Mouse (Mus musculus): ENCODE measurements around the gene Olfr1205. TPM values are rescaled to one million over a fixed set of nuclear protein-coding genes. Genes with fewer than 3 reads are reported as not detected.

Gene Olfr1205
- polyA plus RNA-seq (2016; fragmentation: Nextera tagmentation; extraction: Ambion mirVana) = not detected in 2 replicates

- no peak for DNase-seq (ENCODE audit: low spot score)
- no peak within 1 kb of the TSS for H3K27ac ChIP-seq
- no peaks in the 10 kb centered on the region for H3K27me3 ChIP-seq (ENCODE audit: insufficient read depth, poor library complexity, severe bottlenecking)
- WGBS = 84% methylated on average over 2 of the region's 2 CpGs
- H3K9me3 ChIP-seq = no peaks in the 10 kb centered on the region
- no peaks in the 10 kb centered on the region for H3K36me3 ChIP-seq
- no peak within 1 kb of the TSS for H3K4me3 ChIP-seq
- no peaks in the 10 kb centered on the region for H3K4me1 ChIP-seq
These were observed at the start of gene Olfr1205 for GRCm38 (mm10) chr2:88829437-88829836. Olfr1205 (plus strand) TSS chr2:88829737.

- H3K36me3 ChIP-seq = no peaks in the 10 kb centered on the region
- DNase-seq (ENCODE audit: low spot score) = no peak
- H3K27me3 ChIP-seq (ENCODE audit: insufficient read depth, poor library complexity, severe bottlenecking) = no peaks in the 10 kb centered on the region
- H3K27ac ChIP-seq = no peak within 1 kb of the TSS
- WGBS = 83% methylated on average over 6 of the region's 6 CpGs
- H3K4me3 ChIP-seq = no peak within 1 kb of the TSS
- no peaks in the 10 kb centered on the region for H3K9me3 ChIP-seq
- H3K4me1 ChIP-seq = no peaks in the 10 kb centered on the region
These were observed 36.8 kb upstream of the Olfr1205 start, which contains the start of gene Olfr1201 for GRCm38 (mm10) chr2:88792736-88793135. Olfr1201 (plus strand) TSS chr2:88793036.

DNA sequence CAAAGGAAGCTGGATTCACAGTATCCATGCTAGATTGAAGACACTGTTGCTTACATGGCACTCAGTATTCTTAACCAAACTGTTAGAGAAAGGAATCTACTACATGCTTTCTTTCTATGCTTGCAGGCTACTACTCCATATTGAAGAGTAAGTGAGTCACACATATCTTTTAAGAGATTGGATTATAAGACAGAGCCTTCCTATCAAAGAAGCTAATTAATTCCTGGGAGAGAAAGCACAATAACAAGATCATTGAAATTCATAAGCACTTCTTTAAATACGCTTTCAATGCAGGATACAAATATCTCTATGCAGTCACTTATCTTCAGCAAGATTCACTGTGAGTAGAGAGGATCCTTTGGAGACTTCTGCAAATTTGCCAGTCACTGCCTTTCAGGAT is 15.3 kb upstream of the Olfr1205 start, which contains the start of gene Olfr1202:
Gene Olfr1202 (plus strand): TSS at position 301 of the 400 bp plus-strand sequence.
- H3K27ac ChIP-seq = no peak within 1 kb of the TSS
- H3K4me3 ChIP-seq = no peak within 1 kb of the TSS
- H3K36me3 ChIP-seq = no peaks in the 10 kb centered on the region
- WGBS = 80% methylated on average over 1 of the region's 1 CpGs
- no peaks in the 10 kb centered on the region for H3K27me3 ChIP-seq (ENCODE audit: insufficient read depth, poor library complexity, severe bottlenecking)
- H3K9me3 ChIP-seq = no peaks in the 10 kb centered on the region
- H3K4me1 ChIP-seq = no peaks in the 10 kb centered on the region
- DNase-seq (ENCODE audit: low spot score) = no peak

GRCm38 (mm10) chr2:88838477-88838876 is 8.9 kb downstream of the Olfr1205 start:
- 82% methylated on average over 2 of the region's 2 CpGs for WGBS
- H3K27ac ChIP-seq = no peak overlapping the region
- H3K27me3 ChIP-seq (ENCODE audit: insufficient read depth, poor library complexity, severe bottlenecking) = no peaks in the 10 kb centered on the region
- DNase-seq (ENCODE audit: low spot score) = no peak
- H3K4me3 ChIP-seq = no peak overlapping the region
- H3K9me3 ChIP-seq = no peaks in the 10 kb centered on the region
- no peaks in the 10 kb centered on the region for H3K4me1 ChIP-seq
- no peaks in the 10 kb centered on the region for H3K36me3 ChIP-seq

- Histone ChIP-seq H3K27ac (no peak within 1 kb of the TSS), H3K4me1 (no peaks in the 10 kb centered on the region), H3K27me3 (ENCODE audit: insufficient read depth, poor library complexity, severe bottlenecking) (no peaks in the 10 kb centered on the region), H3K9me3 (no peaks in the 10 kb centered on the region), H3K36me3 (no peaks in the 10 kb centered on the region), H3K4me3 (no peak within 1 kb of the TSS)
- no peak for DNase-seq (ENCODE audit: low spot score)
- WGBS = 88% methylated on average over 1 of the region's 1 CpGs
These were observed 19.5 kb downstream of the Olfr1205 start, which contains the start of gene Olfr1204 for GRCm38 (mm10) chr2:88848992-88849391. Olfr1204 (plus strand) TSS chr2:88849292.

DNA sequence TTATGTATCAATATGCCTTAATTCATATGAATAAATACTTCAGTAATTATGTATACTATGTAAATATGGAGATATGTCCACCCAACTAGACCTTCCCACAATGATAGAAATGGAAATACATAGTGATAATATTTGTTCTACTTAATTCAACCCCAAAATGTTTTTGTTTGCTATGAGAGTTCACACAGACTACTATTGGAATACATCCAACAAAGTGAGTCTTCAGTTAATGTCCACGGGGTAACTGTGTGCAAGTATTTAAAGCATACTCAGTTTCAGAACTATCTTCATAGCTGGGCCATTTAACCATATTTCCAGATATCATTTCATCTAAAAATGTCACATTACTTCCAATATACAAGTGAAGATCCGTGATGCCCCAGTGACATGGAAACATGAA is 33.4 kb downstream of the Olfr1205 start, which contains the start of gene Olfr1206:
Gene Olfr1206 (plus strand): TSS at position 301 of the 400 bp plus-strand sequence.
- Histone ChIP-seq H3K9me3 (no peaks in the 10 kb centered on the region), H3K36me3 (no peaks in the 10 kb centered on the region), H3K27me3 (ENCODE audit: insufficient read depth, poor library complexity, severe bottlenecking) (no peaks in the 10 kb centered on the region), H3K4me3 (no peak within 1 kb of the TSS), H3K4me1 (no peaks in the 10 kb centered on the region), H3K27ac (no peak within 1 kb of the TSS)
- no peak for DNase-seq (ENCODE audit: low spot score)
- 81% methylated on average over 2 of the region's 2 CpGs for WGBS

Other genes starting within 250 kb of the Olfr1205 start
- gene Olfr1189, start 243.3 kb upstream of the Olfr1205 start, polyA plus RNA-seq (2016; fragmentation: Nextera tagmentation; extraction: Ambion mirVana) = not detected in 2 replicates
- gene Olfr1191-ps1, start 189.2 kb upstream of the Olfr1205 start, polyA plus RNA-seq (2016; fragmentation: Nextera tagmentation; extraction: Ambion mirVana) = not detected in 2 replicates
- gene Olfr1192-ps1, start 181.2 kb upstream of the Olfr1205 start, polyA plus RNA-seq (2016; fragmentation: Nextera tagmentation; extraction: Ambion mirVana) = not detected in 2 replicates
- not detected in 2 replicates for gene Olfr1193, start 154.1 kb upstream of the Olfr1205 start, polyA plus RNA-seq (2016; fragmentation: Nextera tagmentation; extraction: Ambion mirVana)
- gene Olfr1195, start 140.6 kb upstream of the Olfr1205 start, polyA plus RNA-seq (2016; fragmentation: Nextera tagmentation; extraction: Ambion mirVana) = not detected in 2 replicates
- not detected in 2 replicates for gene Olfr1196, start 125.1 kb upstream of the Olfr1205 start, polyA plus RNA-seq (2016; fragmentation: Nextera tagmentation; extraction: Ambion mirVana)
- not detected in 2 replicates for gene Olfr1197, start 97.4 kb upstream of the Olfr1205 start, polyA plus RNA-seq (2016; fragmentation: Nextera tagmentation; extraction: Ambion mirVana)
- not detected in 2 replicates for gene Olfr1198, start 78.4 kb upstream of the Olfr1205 start, polyA plus RNA-seq (2016; fragmentation: Nextera tagmentation; extraction: Ambion mirVana)
- gene Olfr1199, start 69.3 kb upstream of the Olfr1205 start, polyA plus RNA-seq (2016; fragmentation: Nextera tagmentation; extraction: Ambion mirVana) = not detected in 2 replicates
- gene Olfr1200, start 59.2 kb upstream of the Olfr1205 start, polyA plus RNA-seq (2016; fragmentation: Nextera tagmentation; extraction: Ambion mirVana) = not detected in 2 replicates
- not detected in 2 replicates for gene Olfr1201, start 36.7 kb upstream of the Olfr1205 start, polyA plus RNA-seq (2016; fragmentation: Nextera tagmentation; extraction: Ambion mirVana)
- gene Olfr1202, start 15.2 kb upstream of the Olfr1205 start, polyA plus RNA-seq (2016; fragmentation: Nextera tagmentation; extraction: Ambion mirVana) = not detected in 2 replicates
- gene Olfr1204, start 19.6 kb downstream of the Olfr1205 start, polyA plus RNA-seq (2016; fragmentation: Nextera tagmentation; extraction: Ambion mirVana) = not detected in 2 replicates
- not detected in 2 replicates for gene Olfr1206, start 33.5 kb downstream of the Olfr1205 start, polyA plus RNA-seq (2016; fragmentation: Nextera tagmentation; extraction: Ambion mirVana)
- not detected in 2 replicates for gene Olfr1208, start 72.6 kb downstream of the Olfr1205 start, polyA plus RNA-seq (2016; fragmentation: Nextera tagmentation; extraction: Ambion mirVana)
- gene Olfr1209, start 85.4 kb downstream of the Olfr1205 start, polyA plus RNA-seq (2016; fragmentation: Nextera tagmentation; extraction: Ambion mirVana) = not detected in 2 replicates
- gene Olfr1211, start 108.4 kb downstream of the Olfr1205 start, polyA plus RNA-seq (2016; fragmentation: Nextera tagmentation; extraction: Ambion mirVana) = not detected in 2 replicates
- gene Olfr1212, start 124.2 kb downstream of the Olfr1205 start, polyA plus RNA-seq (2016; fragmentation: Nextera tagmentation; extraction: Ambion mirVana) = not detected in 2 replicates
- gene Gm13762, start 150.5 kb downstream of the Olfr1205 start, polyA plus RNA-seq (2016; fragmentation: Nextera tagmentation; extraction: Ambion mirVana) = not detected in 2 replicates
- not detected in 2 replicates for gene Olfr1214, start 162.9 kb downstream of the Olfr1205 start, polyA plus RNA-seq (2016; fragmentation: Nextera tagmentation; extraction: Ambion mirVana)
- gene Olfr1215, start 177.2 kb downstream of the Olfr1205 start, polyA plus RNA-seq (2016; fragmentation: Nextera tagmentation; extraction: Ambion mirVana) = not detected in 2 replicates
- not detected in 2 replicates for gene Olfr1216, start 188.6 kb downstream of the Olfr1205 start, polyA plus RNA-seq (2016; fragmentation: Nextera tagmentation; extraction: Ambion mirVana)
- not detected in 2 replicates for gene Olfr1217, start 202.3 kb downstream of the Olfr1205 start, polyA plus RNA-seq (2016; fragmentation: Nextera tagmentation; extraction: Ambion mirVana)
- gene Olfr1218, start 231.4 kb downstream of the Olfr1205 start, polyA plus RNA-seq (2016; fragmentation: Nextera tagmentation; extraction: Ambion mirVana) = not detected in 2 replicates